In the genomic region with DNA sequence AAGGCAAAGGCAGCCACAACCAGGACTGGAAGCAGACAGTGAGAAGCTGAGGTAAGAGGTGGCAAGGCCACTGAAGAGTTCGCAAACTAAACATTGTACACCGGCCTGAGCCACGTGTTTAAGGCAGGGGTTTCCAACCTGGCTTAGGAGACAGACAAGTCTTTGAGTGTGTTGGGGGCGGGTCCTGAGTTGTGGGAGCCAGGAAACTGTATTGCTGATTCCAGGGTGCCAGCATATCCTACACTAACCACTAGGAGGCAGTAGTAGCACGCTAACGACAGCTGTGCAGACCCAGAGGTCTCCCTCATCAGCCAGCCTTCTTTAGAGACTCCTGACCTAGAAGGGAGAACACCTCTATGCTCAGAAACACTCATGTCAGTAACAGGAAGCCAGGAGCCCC, we compare ENCODE assay signal across 9 mouse cellular contexts. TPM values are rescaled to one million over a fixed set of nuclear protein-coding genes. Genes with fewer than 3 reads are reported as not detected.
A peak's percentile ranks its signal among the peaks of the same experiment; 100 is the strongest.
DNase-seq lines count a peak whose midpoint lies in the region; ATAC-seq and TF ChIP-seq lines count a peak whose summit lies in the region.
"Had no signal": no experiment of that assay in that cellular context is flagged by ENCODE, and none has a peak within 500 bp of the region (broad histone marks: within the 10 kb centered on the region; RNA-seq: fewer than 3 reads in every experiment).

No protein-coding gene starts in this region.

- ATAC-seq in neural tube, embryonic 11.5 days (ENCODE audit: insufficient read depth, low FRiP score, low TSS enrichment): no peak

- intact Hi-C loops in gastrocnemius, adult 2 months (cut with DNase I): loop anchor here (5.0 kb wide), 1 partner anchor 352 kb away; no protein-coding TSS in a partner anchor

- no peaks in the 10 kb centered on the region for H3K4me1 ChIP-seq in neural tube, embryonic 11.5 days (ENCODE audit: control insufficient read depth, insufficient read depth, low read length)

- 13% methylated on average over 6 of the region's 6 CpGs for WGBS in neural tube, embryonic 11.5 days

- H3K4me3 ChIP-seq in gastrocnemius, adult 2 months: no peak overlapping the region
- no peak overlapping the region for H3K4me3 ChIP-seq in neural tube, embryonic 11.5 days (ENCODE audit: low read depth, low read length)

- TF ChIP-seq CTCF in gastrocnemius, adult 2 months (IDR thresholded peaks at IDR 0.05): peak; percentile 72

- no peak overlapping the region for H3K4me2 ChIP-seq in neural tube, embryonic 11.5 days (ENCODE audit: low read depth)

- H3K27me3 ChIP-seq in neural tube, embryonic 11.5 days (ENCODE audit: control insufficient read depth, insufficient read depth, low read length): no peaks in the 10 kb centered on the region

- H3K27ac ChIP-seq in gastrocnemius, adult 2 months: no peak overlapping the region
- H3K27ac ChIP-seq in neural tube, embryonic 11.5 days (ENCODE audit: low read depth, low read length): no peak overlapping the region

- no peaks in the 10 kb centered on the region for H3K9me3 ChIP-seq in neural tube, embryonic 11.5 days (ENCODE audit: control insufficient read depth, low read length)

- no peak for DNase-seq in gastrocnemius, adult 2 months
- no peak for DNase-seq in gastrocnemius, postnatal 25 days
- DNase-seq in 416B (ENCODE audit: low read depth) (peak; percentile 73), WW6 (ENCODE audit: low read depth, low spot score) (peak; percentile 84)
- DNase-seq in kidney, postnatal 10 days: peak; percentile 48
- DNase-seq in neural tube, embryonic 11.5 days (ENCODE audit: low spot score): peak; percentile 52
- no peak for DNase-seq in right cerebral cortex, postnatal 36 days (ENCODE audit: low spot score in 2 of 2)
- DNase-seq in urinary bladder, adult 2 months (ENCODE audit: low spot score): no peak

- no peaks in the 10 kb centered on the region for H3K36me3 ChIP-seq in neural tube, embryonic 11.5 days (ENCODE audit: control insufficient read depth, insufficient read depth, low read length)

- no peak overlapping the region for H3K9ac ChIP-seq in neural tube, embryonic 11.5 days (ENCODE audit: low read length)

RNA-seq across cellular contexts. Expression of a gene that starts 35.7 kb away (rescaled TPM):
- 10 to 100 TPM in 1 of 2 experiments, 1 to 10 TPM in 1; 8.7 to 14.6 TPM for total RNA-seq in gastrocnemius, adult 2 months (2021)
- 1 to 10 TPM; 6.1 to 9.1 TPM for total RNA-seq in gastrocnemius, postnatal 25 days (2021)
- 0.72 and 1.4 TPM in 2 replicates for polyA plus RNA-seq in neural tube, embryonic 11.5 days (2014; fragmentation: Nextera tagmentation; extraction: Ambion mirVana)
- polyA plus RNA-seq in urinary bladder, adult 2 months (2012; rRNA removed): 22.1 and 54.2 TPM in 2 replicates

RNA-seq across cellular contexts. Expression of a gene that starts 35.8 kb away (rescaled TPM):
- 1 to 10 TPM; 6.5 to 9.7 TPM for total RNA-seq in gastrocnemius, adult 2 months (2021)
- total RNA-seq in gastrocnemius, postnatal 25 days (2021): 1 to 10 TPM; 3.6 to 4.3 TPM
- polyA plus RNA-seq in neural tube, embryonic 11.5 days (2014; fragmentation: Nextera tagmentation; extraction: Ambion mirVana): 2.1 and 2.4 TPM in 2 replicates
- 23.8 and 57.1 TPM in 2 replicates for polyA plus RNA-seq in urinary bladder, adult 2 months (2012; rRNA removed)

RNA-seq across cellular contexts. Expression of a gene that starts 39.4 kb away (rescaled TPM):
- total RNA-seq in gastrocnemius, adult 2 months (2021): not detected
- total RNA-seq in gastrocnemius, postnatal 25 days (2021): not detected
- not detected in 2 replicates for polyA plus RNA-seq in neural tube, embryonic 11.5 days (2014; fragmentation: Nextera tagmentation; extraction: Ambion mirVana)
- polyA plus RNA-seq in urinary bladder, adult 2 months (2012; rRNA removed): 0.04 TPM in 1 of 2 replicates, not detected in the other
- total RNA-seq: layer of hippocampus, adult 18-20 months had no signal

Comparison
In these comparisons a context has a peak if more than half of its experiments do, and no peak if none do; other contexts are left out.
1. DNase-seq: peak in 416B (single experiment), WW6 (single experiment), kidney, postnatal 10 days (single experiment) and neural tube, embryonic 11.5 days (single experiment); none in gastrocnemius, adult 2 months (single experiment), gastrocnemius, postnatal 25 days (single experiment), right cerebral cortex, postnatal 36 days (0 of 2) and urinary bladder, adult 2 months (single experiment).